In the genomic region with DNA sequence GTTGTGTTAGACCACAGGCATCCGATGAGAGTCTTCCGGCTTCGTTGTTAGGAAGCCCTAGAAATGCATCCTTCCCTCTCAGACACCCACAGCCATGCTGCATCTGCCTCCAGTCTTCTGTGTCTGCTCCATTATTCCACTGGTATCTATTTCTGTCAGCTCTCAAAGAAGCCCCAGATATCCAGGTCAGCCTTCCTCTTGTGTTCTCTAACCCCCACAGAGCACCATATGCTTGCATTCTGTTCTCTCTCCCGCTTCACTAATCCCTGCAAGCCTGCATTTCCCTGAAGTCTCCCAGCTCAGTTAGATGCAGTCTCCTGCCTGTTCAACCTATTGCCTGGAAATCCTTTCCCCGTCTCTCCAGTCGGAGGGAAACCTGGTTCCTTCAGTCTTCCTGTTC, we compare ENCODE assay signal across 17 mouse cellular contexts. TPM values are rescaled to one million over a fixed set of nuclear protein-coding genes. Genes with fewer than 3 reads are reported as not detected.
DNase-seq lines count a peak whose midpoint lies in the region; ATAC-seq lines count a peak whose summit lies in the region.
"Had no signal": no experiment of that assay in that cellular context is flagged by ENCODE, and none has a peak within 500 bp of the region (broad histone marks: within the 10 kb centered on the region; RNA-seq: fewer than 3 reads in every experiment).

No protein-coding gene starts in this region.

- H3K9me3 ChIP-seq in midbrain, embryonic 10.5 days (replicated peaks), result no peaks in the 10 kb centered on the region
- H3K9me3 ChIP-seq in midbrain, embryonic 14.5 days (ENCODE audit: control insufficient read depth, low read length), result no peaks in the 10 kb centered on the region
- H3K9me3 ChIP-seq in heart, embryonic 11.5 days (replicated peaks; ENCODE audit: control insufficient read depth, low read length), result no peaks in the 10 kb centered on the region
- H3K9me3 ChIP-seq: heart, embryonic 15.5 days; liver, embryonic 12.5 days had no signal

- peaks cover 16% of the 10 kb centered on the region for H3K4me1 ChIP-seq in midbrain, embryonic 10.5 days
- no peaks in the 10 kb centered on the region for H3K4me1 ChIP-seq in midbrain, embryonic 14.5 days (ENCODE audit: control insufficient read depth, insufficient read depth, low read length)
- H3K4me1 ChIP-seq in heart, embryonic 11.5 days (ENCODE audit: control insufficient read depth, insufficient read depth, low read length), result no peaks in the 10 kb centered on the region
- H3K4me1 ChIP-seq: heart, embryonic 15.5 days; liver, embryonic 12.5 days had no signal

- H3K27ac ChIP-seq in midbrain, embryonic 10.5 days (replicated peaks), result peak overlapping the region; percentile 17; the same call in 1 of the 2 replicates
- H3K27ac ChIP-seq in midbrain, embryonic 14.5 days (replicated peaks; ENCODE audit: low read depth, low read length), result no peak overlapping the region
- H3K27ac ChIP-seq in heart, embryonic 11.5 days (ENCODE audit: low read depth, low read length), result no peak overlapping the region
- H3K27ac ChIP-seq: gastrocnemius, adult 2 months; heart, embryonic 15.5 days; liver, embryonic 12.5 days; macrophage had no signal

- no peak overlapping the region for H3K4me2 ChIP-seq in midbrain, embryonic 14.5 days (ENCODE audit: low read length)
- no peak overlapping the region for H3K4me2 ChIP-seq in heart, embryonic 11.5 days
- H3K4me2 ChIP-seq: heart, embryonic 15.5 days; liver, embryonic 12.5 days had no signal

- H3K9ac ChIP-seq in midbrain, embryonic 14.5 days (replicated peaks; ENCODE audit: low read length), result no peak overlapping the region
- no peak overlapping the region for H3K9ac ChIP-seq in heart, embryonic 11.5 days (ENCODE audit: low read depth, low read length)
- H3K9ac ChIP-seq: heart, embryonic 15.5 days; liver, embryonic 12.5 days had no signal

- 53% methylated on average over 6 of the region's 6 CpGs for WGBS in midbrain, embryonic 10.5 days
- WGBS in midbrain, embryonic 14.5 days, result 42% methylated on average over 6 of the region's 6 CpGs
- 43% methylated on average over 6 of the region's 6 CpGs for whole genome bisulfite sequencing in heart, embryonic 11.5 days (ENCODE audit: insufficient replicate concordance)

- no peaks in the 10 kb centered on the region for H3K27me3 ChIP-seq in midbrain, embryonic 10.5 days (ENCODE audit: low read depth, poor library complexity, severe bottlenecking)
- H3K27me3 ChIP-seq in midbrain, embryonic 14.5 days (ENCODE audit: control insufficient read depth, insufficient read depth, low read length), result no peaks in the 10 kb centered on the region
- H3K27me3 ChIP-seq in heart, embryonic 11.5 days (ENCODE audit: control insufficient read depth, insufficient read depth, low read length), result no peaks in the 10 kb centered on the region
- H3K27me3 ChIP-seq: heart, embryonic 15.5 days; liver, embryonic 12.5 days had no signal

- H3K4me3 ChIP-seq in midbrain, embryonic 10.5 days, result no peak overlapping the region
- no peak overlapping the region for H3K4me3 ChIP-seq in midbrain, embryonic 14.5 days (replicated peaks; ENCODE audit: low read depth, low read length)
- no peak overlapping the region for H3K4me3 ChIP-seq in heart, embryonic 11.5 days (ENCODE audit: low read depth, low read length)
- H3K4me3 ChIP-seq: gastrocnemius, adult 2 months; heart, embryonic 15.5 days; liver, embryonic 12.5 days had no signal

- no peaks in the 10 kb centered on the region for H3K36me3 ChIP-seq in midbrain, embryonic 10.5 days
- H3K36me3 ChIP-seq in midbrain, embryonic 14.5 days (ENCODE audit: control insufficient read depth, insufficient read depth, low read length), result no peaks in the 10 kb centered on the region
- H3K36me3 ChIP-seq in heart, embryonic 11.5 days (ENCODE audit: control insufficient read depth, insufficient read depth, low read length), result no peaks in the 10 kb centered on the region
- H3K36me3 ChIP-seq: heart, embryonic 15.5 days; liver, embryonic 12.5 days had no signal

- DNase-seq in midbrain, embryonic 10.5 days (ENCODE audit: low spot score), result no peak
- no peak for DNase-seq in midbrain, embryonic 14.5 days
- DNase-seq in cerebellum, postnatal 14 days, result peak; percentile 78 to 89
- peak; percentile 51 to 70 for DNase-seq in left cerebral cortex, adult 18-20 months (ENCODE audit: low spot score in 2 of 2)
- DNase-seq in right cerebral cortex, postnatal 10 days (ENCODE audit: low spot score in 2 of 2), result peak; percentile 28 to 47
- DNase-seq in adrenal gland, postnatal 10 days, result no peak
- no peak for DNase-seq in lung, postnatal 25 days (ENCODE audit: low spot score)
- DNase-seq: adrenal gland, adult 2 months; gastrocnemius, adult 2 months; kidney, postnatal 14 days; spleen, adult 18-20 months; thymus, adult 2 months had no signal

- no peak for ATAC-seq in midbrain, embryonic 14.5 days (ENCODE audit: low FRiP score, low TSS enrichment)
- ATAC-seq in heart, embryonic 11.5 days (replicated peaks; ENCODE audit: insufficient number of reproducible peaks, low FRiP score, low TSS enrichment), result no peak
- ATAC-seq: inflammation-experienced regulatory T-cells, adult 6 months; liver, embryonic 12.5 days had no signal

RNA-seq across cellular contexts. Expression of gene Wdfy3, which starts 53.6 kb away (rescaled TPM):
- polyA plus RNA-seq in midbrain, embryonic 10.5 days (2016; fragmentation: Nextera tagmentation; extraction: Ambion mirVana), result 18.2 and 22.7 TPM in 2 replicates
- 34.5 and 41.5 TPM in 2 replicates for polyA plus RNA-seq in midbrain, embryonic 14.5 days (2014; fragmentation: Nextera tagmentation; extraction: Ambion mirVana)
- total RNA-seq in left cerebral cortex, adult 18-20 months (2021), result 100 to 1,000 TPM; 127 TPM
- total RNA-seq in adrenal gland, postnatal 10 days (2021), result 10 to 100 TPM; 36.0 to 49.3 TPM
- 11.8 and 14.3 TPM in 2 replicates for polyA plus RNA-seq in heart, embryonic 11.5 days (2014; fragmentation: Nextera tagmentation; extraction: Ambion mirVana)
- polyA plus RNA-seq: inflammation-experienced regulatory T-cells, adult 6 months had no signal

Comparison
In these comparisons a context has a peak if more than half of its experiments do, and no peak if none do; other contexts are left out.
1. DNase-seq: peak in cerebellum, postnatal 14 days (2 of 2), left cerebral cortex, adult 18-20 months (2 of 2) and right cerebral cortex, postnatal 10 days (2 of 2); none in midbrain, embryonic 10.5 days (single experiment), midbrain, embryonic 14.5 days (single experiment), adrenal gland, postnatal 10 days (single experiment) and lung, postnatal 25 days (single experiment).